Mouse (Mus musculus): ENCODE results near the gene Mecom. TPM values are rescaled to one million over a fixed set of nuclear protein-coding genes. Genes with fewer than 3 reads are reported as not detected.

Mecom gene
- polyA plus RNA-seq, 1 experiment from 2014 or later, result 13.7 TPM

DNA sequence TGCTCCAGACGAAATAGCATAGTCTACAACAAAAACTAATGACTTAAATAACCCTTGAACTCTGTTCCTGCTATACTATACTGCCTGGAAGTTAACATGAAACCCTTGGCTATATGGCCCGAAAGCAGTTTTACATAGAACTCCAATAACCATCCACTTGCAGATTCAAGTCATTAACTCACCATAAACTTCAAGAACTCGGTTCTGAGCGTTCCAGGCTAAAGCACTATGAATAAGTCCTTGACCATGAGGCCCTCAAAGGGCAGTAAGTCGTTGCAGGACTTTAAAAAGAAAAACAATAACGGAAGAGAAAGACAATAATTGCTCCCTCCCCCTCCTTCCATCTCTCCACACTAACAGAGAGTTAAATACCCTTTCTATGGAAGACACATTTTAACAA, 536.9 kb downstream of the Mecom start:
- WGBS, result 30% methylated on average over 6 of the region's 6 CpGs
- Histone ChIP-seq H3K27ac (no peak overlapping the region), H3K36me3 (replicated peaks; ENCODE audit: control insufficient read depth, insufficient read depth) (no peaks in the 10 kb centered on the region), H3K9me3 (ENCODE audit: control insufficient read depth, low read length) (no peaks in the 10 kb centered on the region), H3K4me1 (replicated peaks; ENCODE audit: control insufficient read depth, insufficient read depth, low read length) (peaks cover 12% of the 10 kb centered on the region), H3K4me3 (replicated peaks; ENCODE audit: low read length) (peak overlapping the region; percentile 41), H3K4me2 (replicated peaks) (peak overlapping the region; percentile 74), H3K9ac (no peak overlapping the region; the same call in 1 of the 2 replicates), H3K27me3 (ENCODE audit: control insufficient read depth, insufficient read depth, low read length) (peaks cover 28% of the 10 kb centered on the region)
- DNase-seq (ENCODE audit: low spot score), result no peak
- ATAC-seq (ENCODE audit: low FRiP score), result no peak

DNA sequence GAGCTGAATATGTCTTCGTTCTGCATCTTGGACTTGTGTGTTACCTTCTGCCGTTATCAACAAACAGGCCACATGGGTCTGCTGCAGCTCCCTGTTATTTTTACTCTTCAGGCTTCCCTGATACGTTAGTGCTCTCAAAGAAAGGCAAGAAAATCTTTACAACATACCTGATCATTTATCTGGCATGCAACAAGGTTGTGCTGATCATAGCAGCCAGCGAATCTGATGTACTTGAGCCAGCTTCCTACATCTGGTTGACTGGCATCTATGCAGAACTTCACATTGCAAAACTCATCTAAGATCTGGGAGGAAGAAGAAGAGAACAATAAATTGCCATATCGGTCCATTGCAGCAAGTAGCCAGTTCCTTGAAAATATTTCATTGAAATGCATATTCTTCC, 538.2 kb downstream of the Mecom start:
- H3K36me3 ChIP-seq (replicated peaks; ENCODE audit: control insufficient read depth, insufficient read depth), result no peaks in the 10 kb centered on the region
- H3K4me3 ChIP-seq (replicated peaks; ENCODE audit: low read length), result 0 out of 2 replicates have a peak overlapping the region, but pooled peaks have one; percentile 7
- peaks cover 17% of the 10 kb centered on the region for H3K4me1 ChIP-seq (replicated peaks; ENCODE audit: control insufficient read depth, insufficient read depth, low read length)
- no peaks in the 10 kb centered on the region for H3K9me3 ChIP-seq (ENCODE audit: control insufficient read depth, low read length)
- H3K27ac ChIP-seq, result no peak overlapping the region
- 67% methylated on average over 5 of the region's 5 CpGs for WGBS
- H3K9ac ChIP-seq, result no peak overlapping the region
- H3K27me3 ChIP-seq (ENCODE audit: control insufficient read depth, insufficient read depth, low read length), result peaks cover 30% of the 10 kb centered on the region
- H3K4me2 ChIP-seq (replicated peaks), result peak overlapping the region; percentile 18
- ATAC-seq (ENCODE audit: low FRiP score) (no peak), DNase-seq (ENCODE audit: low spot score) (no peak)

DNA sequence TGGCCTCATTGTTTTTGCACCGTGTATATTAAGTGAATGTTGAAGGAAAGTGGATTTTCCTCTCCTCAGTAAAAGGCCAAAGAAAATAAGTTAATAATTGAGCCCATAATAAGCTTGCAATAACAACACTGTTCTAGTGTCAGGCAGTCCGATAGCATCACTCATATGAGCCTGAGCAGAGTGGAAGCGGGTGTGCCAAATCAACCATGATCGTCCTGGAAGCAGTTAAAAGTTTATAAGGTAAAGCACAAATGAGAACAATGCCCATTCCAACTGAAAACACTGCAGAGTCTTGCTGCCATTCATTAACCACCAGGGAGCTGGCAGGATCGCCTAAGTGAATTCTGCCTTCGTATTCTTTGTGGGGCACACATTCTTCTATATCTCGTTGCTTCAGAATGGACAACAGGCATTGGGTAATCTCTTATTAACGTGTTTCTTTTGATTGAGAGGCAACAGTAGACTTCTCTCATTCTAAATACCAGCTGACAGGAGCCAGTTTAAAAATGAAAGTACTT, 542.9 kb downstream of the Mecom start:
- Histone ChIP-seq H3K4me1 (replicated peaks; ENCODE audit: control insufficient read depth, insufficient read depth, low read length) (0 out of 2 replicates have a peak, but pooled peaks cover 8% of the 10 kb centered on the region), H3K4me2 (replicated peaks) (no peak overlapping the region; the same call in 1 of the 2 replicates), H3K27ac (no peak overlapping the region), H3K27me3 (ENCODE audit: control insufficient read depth, insufficient read depth, low read length) (peaks cover 5% of the 10 kb centered on the region; the same call in 1 of the 2 replicates), H3K9ac (no peak overlapping the region), H3K9me3 (ENCODE audit: control insufficient read depth, low read length) (no peaks in the 10 kb centered on the region), H3K4me3 (replicated peaks; ENCODE audit: low read length) (no peak overlapping the region), H3K36me3 (replicated peaks; ENCODE audit: control insufficient read depth, insufficient read depth) (no peaks in the 10 kb centered on the region)
- no peak for DNase-seq (ENCODE audit: low spot score)
- no peak for ATAC-seq (ENCODE audit: low FRiP score)
- WGBS, result 25% methylated on average over 8 of the region's 8 CpGs

DNA sequence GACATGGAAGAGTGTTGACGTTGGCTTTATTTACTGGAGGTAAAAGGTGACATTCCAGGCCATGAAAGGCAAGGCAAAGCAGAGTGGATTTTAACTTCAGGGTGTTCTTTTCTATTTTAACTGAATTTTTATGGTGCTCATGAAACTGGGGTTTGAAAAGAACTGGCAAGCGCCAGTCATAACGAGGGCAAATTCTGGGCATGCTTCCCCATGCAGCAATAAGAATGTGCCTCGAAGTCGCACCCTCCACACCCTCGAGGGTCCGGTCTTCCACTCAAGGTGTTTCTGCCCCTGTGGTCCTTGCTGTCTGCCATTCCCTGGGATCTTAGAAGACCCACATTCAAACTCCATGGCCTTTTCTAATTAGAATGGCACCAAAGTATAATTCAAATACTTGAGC, 547.5 kb downstream of the Mecom start:
- Histone ChIP-seq H3K4me1 (replicated peaks; ENCODE audit: control insufficient read depth, insufficient read depth, low read length) (0 out of 2 replicates have a peak, but pooled peaks cover 8% of the 10 kb centered on the region), H3K4me2 (replicated peaks) (no peak overlapping the region), H3K36me3 (replicated peaks; ENCODE audit: control insufficient read depth, insufficient read depth) (no peaks in the 10 kb centered on the region), H3K9ac (no peak overlapping the region), H3K9me3 (ENCODE audit: control insufficient read depth, low read length) (no peaks in the 10 kb centered on the region), H3K4me3 (replicated peaks; ENCODE audit: low read length) (no peak overlapping the region), H3K27ac (no peak overlapping the region), H3K27me3 (ENCODE audit: control insufficient read depth, insufficient read depth, low read length) (no peaks in the 10 kb centered on the region)
- DNase-seq (ENCODE audit: low spot score) (no peak), ATAC-seq (ENCODE audit: low FRiP score) (no peak)
- 80% methylated on average over 7 of the region's 7 CpGs for WGBS

DNA sequence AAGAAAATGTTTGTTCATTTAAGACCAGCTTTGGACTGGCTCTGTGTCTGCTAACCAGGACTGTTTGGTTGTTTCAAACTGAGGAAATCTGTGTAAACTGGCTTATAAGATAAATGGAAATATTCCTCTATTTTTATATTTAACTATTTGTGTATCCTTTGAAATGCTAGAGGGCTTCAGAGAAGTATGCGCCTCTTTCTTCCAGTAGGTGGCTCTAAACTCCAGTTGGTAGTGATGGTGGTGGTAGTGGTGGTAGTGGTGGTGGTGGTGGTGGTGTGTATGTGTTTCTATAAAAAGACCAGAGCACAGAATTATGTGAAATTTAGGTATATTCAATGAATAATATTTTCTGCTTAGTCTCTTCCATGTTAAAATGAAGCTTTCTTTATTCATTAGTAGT, 548.8 kb downstream of the Mecom start:
- 50% methylated on average over 1 of the region's 1 CpGs for whole genome bisulfite sequencing
- Histone ChIP-seq H3K4me2 (replicated peaks) (no peak overlapping the region), H3K4me1 (replicated peaks; ENCODE audit: control insufficient read depth, insufficient read depth, low read length) (no peaks in the 10 kb centered on the region), H3K36me3 (replicated peaks; ENCODE audit: control insufficient read depth, insufficient read depth) (no peaks in the 10 kb centered on the region), H3K27ac (no peak overlapping the region), H3K9me3 (ENCODE audit: control insufficient read depth, low read length) (no peaks in the 10 kb centered on the region), H3K4me3 (replicated peaks; ENCODE audit: low read length) (no peak overlapping the region), H3K9ac (no peak overlapping the region), H3K27me3 (ENCODE audit: control insufficient read depth, insufficient read depth, low read length) (no peaks in the 10 kb centered on the region)
- ATAC-seq (ENCODE audit: low FRiP score) (no peak), DNase-seq (ENCODE audit: low spot score) (no peak)

DNA sequence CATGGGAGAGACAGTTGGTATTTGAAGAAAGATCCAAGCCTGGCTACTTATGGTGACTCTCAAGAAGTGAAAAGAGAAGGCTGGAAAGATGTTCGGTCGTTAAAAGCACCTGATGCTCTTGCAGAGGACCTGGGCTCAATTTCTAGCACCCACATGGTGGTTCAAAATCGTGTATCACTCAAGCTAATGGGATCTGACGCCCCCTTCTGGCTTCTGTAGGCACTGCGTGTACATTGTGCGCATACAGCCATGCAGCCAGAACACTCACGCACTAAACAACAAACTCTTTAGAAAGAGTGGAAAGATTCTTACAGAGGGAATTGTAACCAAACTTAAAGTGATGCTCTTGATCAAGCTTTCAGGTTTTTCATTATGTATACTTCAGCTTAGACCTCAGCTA, 550.7 kb downstream of the Mecom start:
- Histone ChIP-seq H3K9me3 (ENCODE audit: control insufficient read depth, low read length) (no peaks in the 10 kb centered on the region), H3K9ac (no peak overlapping the region), H3K27ac (no peak overlapping the region), H3K4me1 (replicated peaks; ENCODE audit: control insufficient read depth, insufficient read depth, low read length) (no peaks in the 10 kb centered on the region), H3K27me3 (ENCODE audit: control insufficient read depth, insufficient read depth, low read length) (no peaks in the 10 kb centered on the region), H3K4me2 (replicated peaks) (no peak overlapping the region), H3K36me3 (replicated peaks; ENCODE audit: control insufficient read depth, insufficient read depth) (no peaks in the 10 kb centered on the region), H3K4me3 (replicated peaks; ENCODE audit: low read length) (no peak overlapping the region)
- DNase-seq (ENCODE audit: low spot score) (no peak), ATAC-seq (ENCODE audit: low FRiP score) (no peak)
- WGBS, result 86% methylated on average over 7 of the region's 7 CpGs

DNA sequence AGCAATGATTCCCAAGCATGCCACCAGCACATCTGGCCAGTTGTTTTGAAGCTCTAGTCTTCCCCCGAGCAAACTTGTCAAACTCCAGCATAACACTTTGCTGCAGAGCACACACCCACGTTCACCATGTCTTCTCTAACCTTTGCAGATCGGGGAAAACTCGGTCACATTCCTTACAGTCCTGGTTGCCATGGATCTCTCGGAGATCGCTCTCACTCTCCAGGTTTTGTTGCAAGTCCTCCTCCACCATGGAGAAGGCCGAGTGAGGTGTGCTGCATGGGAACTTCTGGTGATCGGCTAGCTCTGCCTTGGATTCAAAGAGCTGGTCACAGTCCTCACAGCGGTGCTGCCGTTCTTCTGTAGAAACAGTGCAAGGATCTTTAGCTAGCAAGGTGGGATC, 554.5 kb downstream of the Mecom start:
- no peak overlapping the region for H3K9ac ChIP-seq
- no peak for ATAC-seq (ENCODE audit: low FRiP score)
- WGBS, result 62% methylated on average over 10 of the region's 10 CpGs

DNA sequence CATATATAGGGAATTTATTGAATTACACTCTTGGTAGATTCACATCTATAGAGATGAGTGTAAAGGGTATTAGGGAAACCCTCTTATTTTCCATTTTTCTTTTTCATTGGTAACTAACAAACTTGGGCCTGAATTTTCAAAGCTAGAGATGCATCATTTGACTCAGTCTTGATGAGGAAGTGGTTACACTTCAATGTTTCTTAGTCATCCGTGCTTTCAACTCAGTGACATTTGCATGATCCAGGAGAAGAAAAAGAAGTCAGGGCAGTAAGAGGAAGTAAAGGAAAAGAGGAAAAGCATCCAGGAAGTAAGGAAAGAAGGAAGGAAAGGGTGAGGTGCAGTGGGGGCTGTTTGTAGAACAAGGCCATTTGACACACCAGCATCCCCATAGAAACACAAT, 556.3 kb downstream of the Mecom start:
- no peaks in the 10 kb centered on the region for H3K27me3 ChIP-seq (ENCODE audit: control insufficient read depth, insufficient read depth, low read length)
- no peaks in the 10 kb centered on the region for H3K4me1 ChIP-seq (replicated peaks; ENCODE audit: control insufficient read depth, insufficient read depth, low read length)
- no peak overlapping the region for H3K4me2 ChIP-seq (replicated peaks)
- H3K9ac ChIP-seq, result no peak overlapping the region
- H3K36me3 ChIP-seq (replicated peaks; ENCODE audit: control insufficient read depth, insufficient read depth), result no peaks in the 10 kb centered on the region
- no peaks in the 10 kb centered on the region for H3K9me3 ChIP-seq (ENCODE audit: control insufficient read depth, low read length)
- DNase-seq (ENCODE audit: low spot score) (no peak), ATAC-seq (ENCODE audit: low FRiP score) (no peak)
- H3K27ac ChIP-seq, result no peak overlapping the region
- WGBS, result 92% methylated on average over 1 of the region's 1 CpGs
- H3K4me3 ChIP-seq (replicated peaks; ENCODE audit: low read length), result no peak overlapping the region

More for the DNA sequence above, 554.5 kb downstream of the Mecom start:
- no peaks in the 10 kb centered on the region for H3K36me3 ChIP-seq (replicated peaks; ENCODE audit: control insufficient read depth, insufficient read depth)
- no peaks in the 10 kb centered on the region for H3K9me3 ChIP-seq (ENCODE audit: control insufficient read depth, low read length)
- H3K27ac ChIP-seq, result no peak overlapping the region
- DNase-seq (ENCODE audit: low spot score), result no peak
- no peaks in the 10 kb centered on the region for H3K27me3 ChIP-seq (ENCODE audit: control insufficient read depth, insufficient read depth, low read length)
- no peak overlapping the region for H3K4me3 ChIP-seq (replicated peaks; ENCODE audit: low read length)
- H3K4me2 ChIP-seq (replicated peaks), result no peak overlapping the region
- no peaks in the 10 kb centered on the region for H3K4me1 ChIP-seq (replicated peaks; ENCODE audit: control insufficient read depth, insufficient read depth, low read length)

DNA sequence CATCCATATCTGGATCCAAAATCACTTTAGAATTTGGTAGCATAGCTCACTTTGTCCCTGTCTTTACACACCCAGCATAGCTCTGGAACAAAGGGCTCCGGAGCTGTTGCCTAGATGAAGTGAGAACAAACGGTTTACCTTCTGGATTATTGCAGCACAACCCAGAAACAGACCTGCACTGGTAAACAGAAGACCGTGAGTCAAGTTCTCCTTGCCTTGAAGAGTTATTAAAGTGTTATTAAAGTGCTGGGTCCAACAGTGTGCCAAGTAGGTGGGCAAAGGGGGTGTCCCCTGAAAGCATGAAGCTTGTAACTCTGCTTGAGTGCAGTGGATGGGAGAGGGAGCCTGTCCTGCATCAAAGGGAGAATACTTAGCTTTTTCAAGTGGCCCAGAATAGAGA, 563.4 kb downstream of the Mecom start:
- 93% methylated on average over 3 of the region's 3 CpGs for WGBS
- Histone ChIP-seq H3K4me2 (replicated peaks) (no peak overlapping the region), H3K27ac (no peak overlapping the region), H3K9ac (no peak overlapping the region), H3K36me3 (replicated peaks; ENCODE audit: control insufficient read depth, insufficient read depth) (no peaks in the 10 kb centered on the region), H3K9me3 (ENCODE audit: control insufficient read depth, low read length) (no peaks in the 10 kb centered on the region), H3K4me3 (replicated peaks; ENCODE audit: low read length) (no peak overlapping the region), H3K27me3 (ENCODE audit: control insufficient read depth, insufficient read depth, low read length) (no peaks in the 10 kb centered on the region), H3K4me1 (replicated peaks; ENCODE audit: control insufficient read depth, insufficient read depth, low read length) (no peaks in the 10 kb centered on the region)
- no peak for DNase-seq (ENCODE audit: low spot score)
- ATAC-seq (ENCODE audit: low FRiP score), result no peak

Measured in hindbrain, embryonic 14.5 days (tissue).